Mouse (Mus musculus) thymus, adult 2 months (tissue): Measurements from ENCODE around the gene Cd19.
A peak's percentile ranks its signal among the peaks of the same experiment; 100 is the strongest.

Experiments
- CTCF ChIP-seq: fragments of 200-500 bp; IDR thresholded peaks from 2 replicates; pipeline ENCODE4 v1.5.1; 2012; ENCODE audit warnings: mild to moderate bottlenecking, control low read depth, low read length, moderate library complexity, borderline replicate concordance; ENCODE audit not compliant: control insufficient read depth, poor library complexity, insufficient read depth; ENCODE audit errors: extremely low read depth
- POLR2A ChIP-seq: fragments of 200-500 bp; IDR thresholded peaks from 2 replicates; pipeline ENCODE4 v1.6.1; 2012; ENCODE audit warnings: mild to moderate bottlenecking, low read length, control low read depth, moderate library complexity; ENCODE audit not compliant: control insufficient read depth, poor library complexity, insufficient read depth; ENCODE audit errors: extremely low read depth

- peak; percentile 98 for TF ChIP-seq POLR2A
- TF ChIP-seq CTCF, result 0 out of 2 replicates have a peak, but pooled peaks have one; percentile 51
Measured at GRCm38 (mm10) chr7:126369393-126369792, 45.3 kb downstream of the Cd19 start, which contains the start of gene Lat.
